Mouse (Mus musculus): ENCODE data around the gene Aoc3.

GRCm38 (mm10) chr11:101378926-101379325 is 48.5 kb downstream of the Aoc3 start:
- TF ChIP-seq CTCF (IDR thresholded peaks at IDR 0.05; ENCODE audit: low read depth) = no peak
- peak; percentile 4; the same call in 1 of the 2 replicates for TF ChIP-seq EP300 (IDR thresholded peaks at IDR 0.05; ENCODE audit: low read depth)

Measured in liver, postnatal 0 days (tissue).